Mouse (Mus musculus) lung, postnatal 0 days (tissue): Measurements from ENCODE around the gene Ngly1.

Experiments
- CTCF ChIP-seq: IDR thresholded peaks from 2 replicates; pipeline ENCODE4 v1.5.1; 2016; ENCODE audit warnings: antibody characterized with exemption, mild to moderate bottlenecking
- EP300 ChIP-seq: IDR thresholded peaks from 2 replicates; pipeline ENCODE4 v1.6.1; 2016; ENCODE audit warnings: antibody characterized with exemption, mild to moderate bottlenecking, control low read depth

- TF ChIP-seq CTCF: no peak
- no peak for TF ChIP-seq EP300
Observed at GRCm38 (mm10) chr14:16255745-16256144, 6.7 kb downstream of the Ngly1 start.
